Mouse (Mus musculus) heart, embryonic 11.5 days (tissue): Measurements from ENCODE around the gene Frmd4b. TPM values are rescaled to one million over a fixed set of nuclear protein-coding genes. Genes with fewer than 3 reads are reported as not detected.
"Not testable (repeated sequence)": the region's sequence is repeated elsewhere in the genome, so short reads cannot be mapped to it uniquely, and the experiment has no call there.

Experiments used
- ATAC-seq: fragments of 200-750 bp; cut with Nextera tagmentation; replicated peaks from 2 replicates; pipeline ENCODE4 v1.8.0; 2017; ENCODE audit warnings: moderate library complexity; ENCODE audit not compliant: insufficient number of reproducible peaks, low FRiP score, low TSS enrichment
- H3K27ac ChIP-seq: fragments of 300-500 bp; sonication (generic); 2 replicates; pipeline ENCODE4 v1.5.1; 2014; ENCODE audit warnings: mild to moderate bottlenecking, low read depth, low read length
- H3K27me3 ChIP-seq: fragments of 300-500 bp; sonication (generic); 2 replicates; pipeline ENCODE4 v1.6.1; 2014; ENCODE audit warnings: mild to moderate bottlenecking, low read length, mixed read lengths; ENCODE audit not compliant: control insufficient read depth, insufficient read depth
- H3K36me3 ChIP-seq: fragments of 300-500 bp; sonication (generic); 2 replicates; pipeline ENCODE4 v1.6.1; 2014; ENCODE audit warnings: mild to moderate bottlenecking, low read length, moderate library complexity, mixed read lengths; ENCODE audit not compliant: control insufficient read depth, insufficient read depth
- H3K4me1 ChIP-seq: fragments of 300-500 bp; sonication (generic); 2 replicates; pipeline ENCODE4 v1.6.1; 2014; ENCODE audit warnings: low read length; ENCODE audit not compliant: control insufficient read depth, insufficient read depth
- H3K4me2 ChIP-seq: fragments of 300-500 bp; sonication (generic); 2 replicates; pipeline ENCODE4 v1.6.1; 2014; ENCODE audit warnings: mild to moderate bottlenecking, moderate library complexity
- H3K4me3 ChIP-seq: fragments of 300-500 bp; sonication (generic); 2 replicates; pipeline ENCODE4 v1.5.1; 2014; ENCODE audit warnings: low read depth, low read length
- H3K9ac ChIP-seq: fragments of 300-500 bp; sonication (generic); 2 replicates; pipeline ENCODE4 v1.6.1; 2014; ENCODE audit warnings: mild to moderate bottlenecking, low read depth, low read length, moderate library complexity
- H3K9me3 ChIP-seq: fragments of 300-500 bp; sonication (generic); replicated peaks from 2 replicates; pipeline ENCODE4 v1.6.1; 2016; ENCODE audit warnings: low read length; ENCODE audit not compliant: control insufficient read depth
- WGBS: fragments of 180-500 bp; shearing (Covaris S2); extraction: QIAGEN DNeasy Blood & Tissue Kit; methylation state at CpG from one replicate; pipeline ENCODE4 v1.1.7; 2014; ENCODE audit not compliant: insufficient replicate concordance; 5-methylcytosine and 5-hydroxymethylcytosine counted together
- polyA plus RNA-seq: library from polyadenylated mRNA; unstranded; fragments of >200 nt; fragmentation: Nextera tagmentation; extraction: Ambion mirVana; gene quantifications from 2 replicates; pipeline ENCODE4 v1.2.1, GENCODE M21; 2014

Frmd4b gene
- polyA plus RNA-seq, 1 experiment from 2014 or later = 29.3 TPM

DNA sequence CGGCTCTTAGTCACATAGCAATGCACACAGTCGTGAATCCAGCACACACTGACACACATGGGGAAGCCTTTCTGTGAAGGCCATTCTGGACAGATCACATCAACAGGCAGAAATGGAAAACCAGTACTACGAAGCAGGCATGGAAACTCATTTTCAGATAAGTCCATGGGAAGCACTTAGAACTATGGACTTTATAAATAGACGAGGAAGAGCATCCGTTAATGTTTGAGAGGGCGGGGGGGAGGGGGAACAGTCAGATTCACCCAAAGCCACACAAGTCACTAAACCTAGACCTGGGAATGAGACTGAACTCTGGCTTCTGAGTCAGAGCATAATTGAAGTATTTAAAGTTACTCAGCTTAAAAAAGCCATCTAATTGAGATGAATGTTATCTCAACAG lies 186.8 kb downstream of the Frmd4b start:
- no peak overlapping the region for H3K4me2 ChIP-seq
- ATAC-seq = no peak
- H3K27me3 ChIP-seq = no peaks in the 10 kb centered on the region
- WGBS = 50% methylated on average over 6 of the region's 6 CpGs
- no peaks in the 10 kb centered on the region for H3K36me3 ChIP-seq
- no peak overlapping the region for H3K4me3 ChIP-seq
- H3K9me3 ChIP-seq = no peaks in the 10 kb centered on the region
- peak overlapping the region; percentile 29; the same call in 1 of the 2 replicates for H3K27ac ChIP-seq
- H3K9ac ChIP-seq = no peak overlapping the region
- H3K4me1 ChIP-seq = peaks cover 14% of the 10 kb centered on the region

DNA sequence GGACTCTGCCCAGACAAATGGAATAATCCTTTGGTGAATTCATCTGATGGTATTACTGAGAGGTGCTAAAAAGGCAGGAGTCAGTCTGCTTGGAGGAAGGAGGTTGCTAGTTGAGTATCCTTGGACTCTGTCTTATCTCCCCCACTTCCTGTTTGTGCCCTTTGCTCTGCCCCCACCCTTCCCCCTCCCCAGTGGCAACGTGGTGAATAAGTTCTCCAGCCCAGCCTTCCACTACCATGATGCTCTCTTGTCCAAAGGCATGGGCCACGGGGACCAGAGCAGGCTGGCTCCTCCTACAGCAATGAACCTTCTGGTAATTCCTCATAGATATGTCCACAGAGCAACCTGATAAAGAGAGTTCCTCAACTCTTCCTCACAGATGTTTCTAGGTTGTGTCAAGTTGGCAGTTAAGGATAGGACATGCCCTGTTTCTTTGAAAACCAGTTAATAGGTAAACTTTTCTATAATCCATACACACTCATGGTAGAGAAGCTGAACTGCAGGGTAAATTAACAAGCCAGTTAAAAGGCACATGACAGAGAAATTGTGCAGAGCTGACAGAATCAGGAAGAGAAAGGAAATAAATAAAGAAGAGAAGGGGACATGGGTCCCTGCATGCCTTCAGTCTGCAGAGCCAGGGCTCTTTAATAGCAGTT lies 187.5 kb downstream of the Frmd4b start:
- Histone ChIP-seq H3K4me1 (peaks cover 14% of the 10 kb centered on the region), H3K27me3 (no peaks in the 10 kb centered on the region), H3K9ac (no peak overlapping the region), H3K4me2 (no peak overlapping the region), H3K4me3 (no peak overlapping the region), H3K9me3 (no peaks in the 10 kb centered on the region), H3K36me3 (no peaks in the 10 kb centered on the region), H3K27ac (peak overlapping the region; percentile 29; the same call in 1 of the 2 replicates)
- WGBS = 15% methylated on average over 2 of the region's 2 CpGs
- ATAC-seq = no peak

DNA sequence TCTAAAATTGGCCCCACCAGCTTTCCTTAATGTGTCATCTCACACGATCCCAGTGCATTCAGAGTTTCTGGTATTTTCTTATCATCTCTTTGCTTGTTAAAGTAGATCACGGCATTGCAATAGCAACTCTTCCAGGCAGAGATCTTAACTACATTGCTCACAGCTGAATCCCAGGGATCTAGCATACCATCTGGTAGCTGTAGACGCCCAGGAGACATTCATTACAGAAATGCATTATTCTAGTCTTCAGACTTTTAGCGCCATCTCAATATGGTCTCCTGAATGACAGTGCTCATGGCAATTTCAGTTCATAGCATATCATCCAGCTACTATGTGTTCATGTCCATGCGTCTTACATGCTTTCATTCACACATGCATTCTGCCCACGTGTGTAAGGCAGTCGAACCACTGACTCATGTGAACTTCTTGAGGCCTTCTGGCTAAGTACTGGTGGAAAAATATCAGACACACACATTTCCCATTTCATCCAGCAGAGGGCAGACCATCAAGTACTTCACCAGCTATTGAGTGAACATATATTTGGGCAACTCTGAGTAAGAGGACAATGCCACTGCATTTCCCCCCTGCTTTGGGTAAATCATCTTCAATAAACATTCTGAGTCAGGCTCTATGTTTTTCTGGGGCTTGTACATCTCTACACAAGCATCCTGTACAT lies 197.4 kb downstream of the Frmd4b start:
- ATAC-seq = no peak
- Histone ChIP-seq H3K9me3 (no peaks in the 10 kb centered on the region), H3K4me1 (no peaks in the 10 kb centered on the region; the same call in 1 of the 2 replicates), H3K4me2 (no peak overlapping the region), H3K36me3 (no peaks in the 10 kb centered on the region), H3K27me3 (no peaks in the 10 kb centered on the region), H3K9ac (no peak overlapping the region), H3K27ac (no peak overlapping the region), H3K4me3 (no peak overlapping the region)
- 50% methylated on average over 7 of the region's 7 CpGs for WGBS

DNA sequence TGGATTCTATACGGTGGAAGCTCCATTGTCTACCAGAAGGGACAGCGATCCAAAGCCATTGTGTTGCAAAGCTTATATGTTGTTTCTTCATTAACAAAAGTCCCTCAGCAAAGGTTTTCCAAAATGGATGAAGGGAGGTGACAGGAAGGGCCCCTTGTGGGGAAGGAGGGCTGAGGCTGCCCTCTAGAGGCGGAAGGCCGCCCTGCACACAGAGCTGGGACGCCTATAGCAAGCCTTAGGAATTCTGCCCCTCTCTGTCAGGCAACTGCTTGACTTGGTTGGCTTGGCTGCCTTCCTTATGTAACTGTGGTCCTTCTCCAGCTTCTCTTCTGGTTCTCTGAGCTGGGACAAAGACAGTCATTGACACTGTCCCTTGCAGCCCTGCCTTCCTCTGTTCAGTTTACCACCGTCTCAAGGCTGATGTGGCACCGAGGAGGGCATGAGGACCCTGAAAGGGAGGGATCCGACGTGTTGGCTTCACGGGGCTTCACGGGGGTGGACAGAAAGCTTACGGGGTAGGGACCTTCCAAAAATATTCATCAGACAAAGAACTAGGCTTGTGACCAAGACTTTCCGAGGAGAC lies 200.3 kb downstream of the Frmd4b start:
- no peaks in the 10 kb centered on the region for H3K9me3 ChIP-seq
- no peak overlapping the region for H3K27ac ChIP-seq
- no peak overlapping the region for H3K9ac ChIP-seq
- no peak overlapping the region for H3K4me2 ChIP-seq
- no peak for ATAC-seq
- H3K36me3 ChIP-seq = no peaks in the 10 kb centered on the region
- no peaks in the 10 kb centered on the region; the same call in 1 of the 2 replicates for H3K4me1 ChIP-seq
- no peak overlapping the region for H3K4me3 ChIP-seq
- 59% methylated on average over 13 of the region's 13 CpGs for WGBS
- no peaks in the 10 kb centered on the region for H3K27me3 ChIP-seq

DNA sequence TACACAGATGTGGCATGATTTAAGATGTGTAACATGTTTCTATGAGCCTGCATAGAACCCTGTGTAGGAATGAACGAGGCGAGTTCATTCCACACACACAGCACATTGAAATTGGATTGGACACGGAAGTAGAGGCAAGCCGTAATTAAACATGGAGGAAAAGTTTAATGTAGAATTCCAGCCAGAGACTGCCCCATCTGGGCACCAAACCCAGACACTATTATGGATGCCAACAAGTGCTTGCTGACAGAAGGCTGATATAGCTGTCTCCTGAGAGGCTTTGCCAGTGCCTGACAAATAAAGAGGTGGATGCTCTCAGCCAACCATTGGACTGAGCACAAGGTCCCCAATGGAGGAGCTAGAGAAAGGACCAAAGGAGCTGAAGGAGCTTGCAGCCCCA lies 201.8 kb downstream of the Frmd4b start:
- not testable (repeated sequence) for H3K9ac ChIP-seq, H3K36me3 ChIP-seq, H3K4me1 ChIP-seq, H3K4me2 ChIP-seq, H3K27me3 ChIP-seq, H3K27ac ChIP-seq, ATAC-seq, H3K4me3 ChIP-seq, H3K9me3 ChIP-seq
- 85% methylated on average over 4 of the region's 4 CpGs for WGBS

DNA sequence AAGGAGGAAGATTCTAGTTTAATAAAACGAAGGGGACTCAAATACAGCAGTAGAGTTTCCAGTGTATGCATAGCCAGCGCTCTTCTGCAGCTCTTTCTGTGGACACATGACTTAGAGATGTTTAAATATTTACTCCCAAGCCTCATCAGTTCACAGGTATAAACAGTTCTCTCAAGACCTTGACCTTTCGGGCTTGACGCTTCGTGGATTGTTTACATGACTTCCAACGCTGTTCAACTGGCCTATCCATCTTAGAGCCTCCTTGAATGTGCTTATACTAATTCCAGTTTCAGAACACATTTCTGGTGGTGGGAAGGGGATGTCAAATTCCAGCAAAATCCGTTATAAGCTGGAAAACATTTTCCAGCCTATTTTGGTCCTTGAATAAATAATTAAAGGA lies 203.9 kb downstream of the Frmd4b start:
- peaks cover 10% of the 10 kb centered on the region for H3K4me1 ChIP-seq
- H3K27ac ChIP-seq = no peak overlapping the region
- H3K36me3 ChIP-seq = no peaks in the 10 kb centered on the region
- 62% methylated on average over 7 of the region's 7 CpGs for WGBS
- ATAC-seq = no peak
- H3K4me3 ChIP-seq = no peak overlapping the region
- H3K27me3 ChIP-seq = no peaks in the 10 kb centered on the region
- no peak overlapping the region for H3K4me2 ChIP-seq
- H3K9ac ChIP-seq = no peak overlapping the region
- H3K9me3 ChIP-seq = no peaks in the 10 kb centered on the region

DNA sequence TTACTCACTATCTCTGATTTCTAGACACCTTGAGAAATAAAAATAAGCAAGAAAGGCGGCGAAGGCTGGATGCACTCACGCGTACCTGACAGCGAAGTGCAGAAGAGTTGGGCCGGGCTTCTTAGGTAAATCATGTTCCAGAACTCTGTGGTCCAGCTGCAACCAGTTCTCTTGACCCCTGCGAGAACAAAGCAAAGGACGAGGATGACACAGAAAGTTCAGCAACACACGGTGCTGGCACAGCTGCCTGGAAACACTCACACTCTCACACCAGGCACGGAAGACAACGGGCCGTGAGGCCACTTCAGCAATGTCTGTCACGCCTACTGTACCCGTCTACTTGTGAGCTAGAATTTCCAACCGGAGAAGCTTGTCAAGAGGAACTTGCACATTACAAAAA lies 204.9 kb downstream of the Frmd4b start:
- 71% methylated on average over 15 of the region's 15 CpGs for WGBS

DNA sequence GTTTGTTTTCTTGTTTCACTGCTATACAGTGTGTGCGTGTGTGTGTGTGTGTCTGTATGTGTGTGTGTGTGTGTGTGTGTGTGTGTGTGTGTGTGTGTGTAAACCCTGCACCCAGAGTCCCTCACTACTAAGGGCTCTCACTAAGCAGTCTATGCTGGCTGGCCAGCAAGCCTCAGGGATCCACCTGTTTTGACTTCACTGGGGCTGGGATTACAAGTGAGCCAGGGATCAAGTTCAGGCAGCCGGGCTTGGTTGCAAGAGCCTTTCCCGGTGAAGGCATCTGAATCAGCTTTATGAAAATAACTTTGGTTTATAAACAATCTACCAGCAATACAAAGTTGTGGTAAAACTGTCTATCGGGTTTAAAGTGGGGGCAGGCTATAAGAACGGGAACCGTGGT lies 206.0 kb downstream of the Frmd4b start:
- H3K4me2 ChIP-seq = no peak overlapping the region
- H3K4me3 ChIP-seq = no peak overlapping the region
- H3K36me3 ChIP-seq = no peaks in the 10 kb centered on the region
- H3K27ac ChIP-seq = no peak overlapping the region
- ATAC-seq = no peak
- H3K9ac ChIP-seq = no peak overlapping the region
- no peaks in the 10 kb centered on the region for H3K9me3 ChIP-seq
- peaks cover 4% of the 10 kb centered on the region; the same call in 1 of the 2 replicates for H3K27me3 ChIP-seq
- peaks cover 16% of the 10 kb centered on the region for H3K4me1 ChIP-seq
- WGBS = 84% methylated on average over 6 of the region's 6 CpGs

More for the DNA sequence above, 204.9 kb downstream of the Frmd4b start:
- H3K4me2 ChIP-seq = no peak overlapping the region
- no peaks in the 10 kb centered on the region for H3K9me3 ChIP-seq
- H3K4me1 ChIP-seq = peaks cover 10% of the 10 kb centered on the region
- ATAC-seq = no peak
- no peak overlapping the region for H3K27ac ChIP-seq
- H3K4me3 ChIP-seq = no peak overlapping the region
- peaks cover 2% of the 10 kb centered on the region; the same call in 1 of the 2 replicates for H3K27me3 ChIP-seq
- no peak overlapping the region for H3K9ac ChIP-seq
- no peaks in the 10 kb centered on the region for H3K36me3 ChIP-seq
